Mouse (Mus musculus): Measurements from ENCODE around the gene Ino80e. TPM values are rescaled to one million over a fixed set of nuclear protein-coding genes. Genes with fewer than 3 reads are reported as not detected.

Gene Ino80e
- total RNA-seq, 2 experiments from 2014 or later: 52.5 to 53.2 TPM

DNA sequence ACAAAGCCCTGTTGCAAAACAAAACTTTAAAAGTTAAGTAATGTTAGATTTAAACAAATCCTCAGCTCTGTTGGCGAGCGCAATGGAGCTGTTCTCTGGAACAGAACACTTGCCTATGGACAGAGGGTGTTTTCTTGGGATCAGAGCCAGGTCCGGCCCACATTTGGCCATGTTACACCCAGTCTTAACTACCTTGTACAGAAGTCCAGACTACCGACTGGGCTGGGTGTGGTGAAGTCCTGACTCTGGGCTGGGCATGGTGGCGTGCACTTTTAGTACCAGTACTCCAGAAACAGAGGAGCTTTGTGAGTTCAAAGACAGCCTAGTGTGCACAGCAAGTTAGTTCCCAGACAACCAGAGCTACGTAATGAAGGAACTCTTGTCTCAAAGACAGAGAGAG lies 55.2 kb downstream of the Ino80e start:
- no peak for DNase-seq (ENCODE audit: extremely low spot score in 1 of 2, low spot score in 2 of 2)
- intact Hi-C loops (cut with DNase I): no loop called here
- Histone ChIP-seq H3K27ac (no peak overlapping the region), H3K4me3 (no peak overlapping the region)
- no peak for TF ChIP-seq CTCF (IDR thresholded peaks at IDR 0.05)

DNA sequence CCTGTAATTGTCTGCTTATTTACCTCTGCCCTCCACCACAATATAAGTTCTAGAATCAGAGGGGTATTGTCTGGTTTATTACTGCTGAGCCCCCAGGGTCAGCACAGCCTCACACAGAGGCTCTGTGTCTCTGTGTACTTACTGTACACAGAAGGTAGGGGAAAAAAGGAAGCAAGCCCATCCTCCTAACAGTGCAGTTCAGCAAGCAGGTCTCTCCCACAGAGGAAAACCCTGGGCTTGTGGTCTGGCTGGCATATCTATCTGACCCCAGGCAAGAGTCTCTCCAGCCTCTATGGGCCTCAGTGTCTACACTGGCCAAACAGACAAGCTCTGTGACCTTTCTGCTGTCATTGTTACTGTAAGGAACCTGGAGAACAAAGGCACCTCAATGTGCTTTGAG lies 58.4 kb downstream of the Ino80e start:
- H3K27ac ChIP-seq: no peak overlapping the region
- no peak for DNase-seq (ENCODE audit: extremely low spot score in 1 of 2, low spot score in 2 of 2)
- intact Hi-C loops (cut with DNase I): no loop called here
- no peak overlapping the region for H3K4me3 ChIP-seq
- no peak for TF ChIP-seq CTCF (IDR thresholded peaks at IDR 0.05)

DNA sequence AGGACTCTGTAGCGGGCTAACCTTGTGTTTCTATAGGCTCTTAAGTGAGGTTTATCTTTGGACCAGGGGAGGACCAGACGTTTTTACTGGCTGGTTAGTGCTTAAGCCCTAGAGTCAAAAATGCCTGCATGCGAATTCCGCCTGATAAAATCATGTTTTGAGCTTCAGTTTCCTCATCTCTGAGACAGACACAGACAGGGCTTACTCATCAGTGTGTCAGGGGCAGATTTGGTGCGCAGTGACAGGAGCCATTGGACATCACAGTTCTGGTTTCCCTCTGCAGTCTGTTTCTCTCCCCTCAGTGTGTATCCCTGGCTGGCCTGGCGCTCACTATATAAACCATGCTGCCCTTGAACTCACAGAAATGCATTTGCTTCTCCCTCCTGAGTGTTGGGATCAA lies 59.0 kb downstream of the Ino80e start:
- no peak overlapping the region for H3K4me3 ChIP-seq
- TF ChIP-seq CTCF (IDR thresholded peaks at IDR 0.05): no peak
- intact Hi-C loops (cut with DNase I): no loop called here
- H3K27ac ChIP-seq: no peak overlapping the region
- DNase-seq (ENCODE audit: extremely low spot score in 1 of 2, low spot score in 2 of 2): no peak

DNA sequence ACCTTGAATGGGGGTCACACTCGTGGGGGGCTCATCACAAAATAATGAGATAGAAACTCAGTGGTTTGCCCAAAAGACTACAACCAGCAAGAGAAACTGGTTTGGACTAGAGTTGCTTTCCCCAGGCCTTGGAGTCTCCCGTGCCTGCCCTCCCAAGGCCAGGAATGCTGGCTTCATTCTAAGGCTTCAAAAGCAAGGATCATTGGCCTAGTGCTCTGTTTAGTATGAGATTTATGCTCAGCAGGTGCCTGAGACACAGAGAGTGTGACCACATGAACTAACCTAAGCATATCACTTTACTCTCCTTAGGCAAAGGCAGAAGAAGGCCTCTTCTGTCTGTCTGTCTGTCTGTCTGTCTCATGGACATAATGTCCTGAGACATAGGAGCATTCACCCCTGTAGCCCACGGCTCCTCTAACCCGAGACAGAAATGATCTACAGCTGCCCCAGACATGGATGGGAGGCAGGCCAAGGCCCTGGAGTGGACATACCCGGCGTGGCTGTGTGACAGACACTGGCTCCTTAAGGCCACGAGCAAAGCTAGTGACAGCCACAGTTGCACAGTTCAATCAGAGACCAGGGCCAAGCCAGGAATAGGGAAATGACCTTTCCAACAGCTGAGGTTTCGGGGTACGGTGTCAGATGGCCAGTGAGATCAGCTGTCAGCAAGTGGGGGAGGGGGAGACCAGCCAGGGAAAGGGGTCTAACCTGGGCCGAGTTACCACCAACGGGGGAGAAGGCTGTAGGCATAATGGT lies 59.9 kb downstream of the Ino80e start:
- Histone ChIP-seq H3K27ac (no peak overlapping the region), H3K4me3 (no peak overlapping the region)
- DNase-seq (ENCODE audit: extremely low spot score in 1 of 2, low spot score in 2 of 2): no peak
- intact Hi-C loops (cut with DNase I): no loop called here
- no peak for TF ChIP-seq CTCF (IDR thresholded peaks at IDR 0.05)

DNA sequence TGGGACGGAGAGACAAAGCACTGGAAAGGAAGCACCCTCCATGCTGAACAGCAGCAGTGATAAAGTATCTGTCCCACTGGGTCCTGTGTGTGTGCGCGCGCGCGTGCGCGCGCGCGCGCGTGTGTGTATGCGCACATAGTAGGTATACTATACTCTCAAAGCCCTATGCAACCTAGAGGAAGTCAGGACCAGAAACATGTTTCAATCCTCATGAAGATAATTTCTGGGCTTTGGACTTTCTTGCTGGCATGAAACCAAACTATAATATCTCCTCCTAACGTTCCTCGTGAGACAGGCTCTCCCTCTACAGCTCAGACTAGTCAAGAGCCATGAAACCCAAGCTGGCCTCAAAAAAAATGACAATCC lies 61.1 kb downstream of the Ino80e start:
- H3K27ac ChIP-seq: peak overlapping the region; percentile 100
- intact Hi-C loops (cut with DNase I): no loop called here
- no peak for DNase-seq (ENCODE audit: extremely low spot score in 1 of 2, low spot score in 2 of 2)
- TF ChIP-seq CTCF (IDR thresholded peaks at IDR 0.05): no peak
- no peak overlapping the region for H3K4me3 ChIP-seq

Other genes starting within 250 kb of the Ino80e start
- gene Nupr1, start 231.5 kb downstream of the Ino80e start, total RNA-seq (2021): 10 to 100 TPM; 17.6 to 21.0 TPM
- 10 to 100 TPM; 30.2 to 33.5 TPM for gene Sgf29, start 213.1 kb downstream of the Ino80e start, total RNA-seq (2021)
- gene Sult1a1, start 185.9 kb downstream of the Ino80e start, total RNA-seq (2021): 10 to 100 TPM; 10.8 to 13.6 TPM
- gene Bola2, start 167.0 kb downstream of the Ino80e start, total RNA-seq (2021): 100 to 1,000 TPM; 100 to 106 TPM
- gene Slx1b, start 166.6 kb downstream of the Ino80e start, total RNA-seq (2021): 10 to 100 TPM; 17.9 to 21.1 TPM
- 100 to 1,000 TPM; 164 to 185 TPM for gene Coro1a, start 154.6 kb downstream of the Ino80e start, total RNA-seq (2021)
- gene Mapk3, start 102.8 kb downstream of the Ino80e start, total RNA-seq (2021): 100 to 1,000 TPM; 155 to 166 TPM
- gene Gdpd3, start 96.0 kb downstream of the Ino80e start, total RNA-seq (2021): 1 to 10 TPM; 2.4 to 3.4 TPM
- 100 to 1,000 TPM; 312 to 323 TPM for gene Ypel3, start 85.4 kb downstream of the Ino80e start, total RNA-seq (2021)
- 1 to 10 TPM; 1.1 to 1.2 TPM for gene Tbx6, start 80.9 kb downstream of the Ino80e start, total RNA-seq (2021)
- gene Ppp4c, start 69.9 kb downstream of the Ino80e start, total RNA-seq (2021): 10 to 100 TPM; 50.4 TPM
- gene Fam57b, start 64.7 kb downstream of the Ino80e start, total RNA-seq (2021): 10 to 100 TPM; 71.6 to 77.4 TPM
- not detected for gene 4930451I11Rik, start 30.7 kb downstream of the Ino80e start, total RNA-seq (2021)
- 10 to 100 TPM; 46.9 to 51.7 TPM for gene Doc2a, start 15.0 kb downstream of the Ino80e start, total RNA-seq (2021)
- 10 to 100 TPM; 36.6 to 40.9 TPM for gene Hirip3, start 405 bp downstream of the Ino80e start, total RNA-seq (2021)
- 100 to 1,000 TPM; 162 to 167 TPM for gene Taok2, start 22.3 kb upstream of the Ino80e start, total RNA-seq (2021)
- gene Tmem219, start 60.5 kb upstream of the Ino80e start, total RNA-seq (2021): 10 to 100 TPM; 17.3 to 22.0 TPM
- gene Kctd13, start 66.5 kb upstream of the Ino80e start, total RNA-seq (2021): 100 to 1,000 TPM; 135 to 146 TPM
- gene Asphd1, start 87.2 kb upstream of the Ino80e start, total RNA-seq (2021): 10 to 100 TPM; 51.4 to 55.8 TPM
- gene Sez6l2, start 88.2 kb upstream of the Ino80e start, total RNA-seq (2021): 100 to 1,000 TPM; 421 to 427 TPM
- gene Cdipt, start 113.5 kb upstream of the Ino80e start, total RNA-seq (2021): 100 to 1,000 TPM; 181 to 186 TPM
- gene Cdiptos, start 113.7 kb upstream of the Ino80e start, total RNA-seq (2021): under 1 TPM in 1 of 2 experiments, not detected in 1; 0.52 TPM
- 1 to 10 TPM; 7.2 to 8.3 TPM for gene Mvp, start 152.2 kb upstream of the Ino80e start, total RNA-seq (2021)
- gene Pagr1b, start 154.1 kb upstream of the Ino80e start, total RNA-seq (2021): 1 to 10 TPM in 1 of 2 experiments, not detected in 1; 1.2 TPM
- gene Pagr1a, start 155.0 kb upstream of the Ino80e start, total RNA-seq (2021): 10 to 100 TPM; 15.1 to 27.1 TPM
- 10 to 100 TPM; 61.0 to 66.3 TPM for gene Gm42742, start 158.7 kb upstream of the Ino80e start, total RNA-seq (2021)
- gene Prrt2, start 158.8 kb upstream of the Ino80e start, total RNA-seq (2021): 100 to 1,000 TPM; 214 to 216 TPM
- 100 to 1,000 TPM; 210 to 221 TPM for gene Maz, start 164.7 kb upstream of the Ino80e start, total RNA-seq (2021)
- gene Kif22, start 180.1 kb upstream of the Ino80e start, total RNA-seq (2021): 1 to 10 TPM; 4.4 to 9.7 TPM
- gene Zg16, start 225.0 kb upstream of the Ino80e start, total RNA-seq (2021): not detected
- gene AI467606, start 229.0 kb upstream of the Ino80e start, total RNA-seq (2021): 1 to 10 TPM; 1.2 TPM